Mouse (Mus musculus): ENCODE data around the gene Pqlc2. TPM values are rescaled to one million over a fixed set of nuclear protein-coding genes. Genes with fewer than 3 reads are reported as not detected.

Pqlc2 gene
- polyA plus RNA-seq, 1 experiment = 5.6 TPM

DNA sequence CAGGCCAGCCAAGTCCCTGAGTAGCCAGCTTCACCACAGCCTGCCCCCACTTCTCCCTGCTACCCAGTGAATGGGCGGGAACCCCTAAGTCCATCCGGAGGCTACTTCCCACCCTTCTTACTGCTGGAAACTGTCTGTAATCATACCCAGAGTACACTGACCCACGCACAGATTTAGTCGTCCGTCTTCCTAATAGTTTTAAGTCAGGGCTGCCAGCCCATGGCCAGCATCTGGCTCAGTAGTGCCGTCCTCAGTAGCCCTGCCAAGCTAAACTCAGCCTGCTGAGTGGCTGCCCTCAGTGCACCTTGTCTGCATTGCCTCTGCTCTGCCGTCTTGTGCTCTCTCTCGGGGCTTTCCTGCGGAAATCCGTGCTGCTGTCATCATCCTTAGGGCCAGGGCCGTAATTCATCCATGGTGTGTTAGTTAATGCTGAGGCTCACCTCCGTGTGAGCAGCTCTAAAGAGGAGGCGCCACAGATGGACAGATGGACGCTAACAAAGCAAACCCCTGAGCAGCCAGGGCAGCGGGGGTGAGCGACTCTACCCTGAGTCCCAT is 28.6 kb downstream of the Pqlc2 start:
- Histone ChIP-seq H3K27me3 (ENCODE audit: control insufficient read depth, insufficient read depth, insufficient read length) (no peaks in the 10 kb centered on the region), H3K36me3 (ENCODE audit: control insufficient read depth, insufficient read depth) (peaks cover 4% of the 10 kb centered on the region), H3ac (ENCODE audit: control insufficient read depth, insufficient read length) (no peak overlapping the region), H3K79me2 (ENCODE audit: control insufficient read depth, insufficient read depth) (no peaks in the 10 kb centered on the region), H3K4me2 (ENCODE audit: low read depth) (no peak overlapping the region), H3K4me3 (no peak overlapping the region)
- no peak for TF ChIP-seq POLR2A (IDR thresholded peaks at IDR 0.05; ENCODE audit: insufficient read length, low read depth)
- no peak for TF ChIP-seq E2F4 (IDR thresholded peaks at IDR 0.05; ENCODE audit: insufficient read depth)
- no peak for TF ChIP-seq MAX (IDR thresholded peaks at IDR 0.05; ENCODE audit: low read depth)
- no peak for TF ChIP-seq MYOG (IDR thresholded peaks at IDR 0.05; ENCODE audit: control insufficient read depth in 1 of 3, insufficient read depth in 1 of 3, insufficient read length in 2 of 3, low read depth in 2 of 3)
- TF ChIP-seq SRF (IDR thresholded peaks at IDR 0.05; ENCODE audit: control insufficient read depth, insufficient read length, low read depth) = no peak
- TF ChIP-seq TCF3 (IDR thresholded peaks at IDR 0.05; ENCODE audit: insufficient read length, low read depth) = no peak
- no peak for TF ChIP-seq USF1 (IDR thresholded peaks at IDR 0.05; ENCODE audit: low read depth)

DNA sequence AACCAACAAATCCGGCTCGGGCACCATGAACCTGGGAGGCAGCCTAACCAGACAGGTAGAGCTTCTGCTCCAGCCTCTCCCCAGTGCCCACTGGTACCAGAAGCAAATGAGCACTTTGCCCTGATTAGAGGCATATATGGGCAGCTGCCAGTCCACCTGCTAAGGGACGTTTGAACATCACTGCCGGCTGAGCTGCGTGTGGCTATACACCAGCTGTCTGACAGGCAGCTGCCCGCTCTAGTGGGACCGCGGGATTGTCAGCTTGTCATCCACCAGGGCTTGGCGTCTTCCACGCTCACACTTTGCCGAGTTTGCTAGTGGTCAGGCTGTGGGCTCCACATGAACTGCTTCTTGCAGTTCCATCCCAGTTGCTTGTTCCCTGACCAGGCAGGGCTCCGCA is 30.0 kb downstream of the Pqlc2 start:
- no peak overlapping the region for H3K4me2 ChIP-seq (ENCODE audit: low read depth)
- peaks cover 4% of the 10 kb centered on the region for H3K36me3 ChIP-seq (ENCODE audit: control insufficient read depth, insufficient read depth)
- TF ChIP-seq TCF3 (IDR thresholded peaks at IDR 0.05; ENCODE audit: insufficient read length, low read depth) (peak; percentile 98), MYOG (IDR thresholded peaks at IDR 0.05; ENCODE audit: control insufficient read depth in 1 of 3, insufficient read depth in 1 of 3, insufficient read length in 2 of 3, low read depth in 2 of 3) (peak; percentile 38 to 98 (median 97)), TCF12 (IDR thresholded peaks at IDR 0.05; ENCODE audit: insufficient read depth, poor library complexity, severe bottlenecking) (peak; percentile 78), MYOD1 (IDR thresholded peaks at IDR 0.05; ENCODE audit: control insufficient read depth in 1 of 3, insufficient read length in 2 of 3, low read depth in 2 of 3) (peak in 2 of 3 experiments; percentile 93 to 98), POLR2AphosphoS2 (IDR thresholded peaks at IDR 0.05; ENCODE audit: insufficient read length, low read depth) (no peak)
- no peaks in the 10 kb centered on the region for H3K27me3 ChIP-seq (ENCODE audit: control insufficient read depth, insufficient read depth, insufficient read length)
- H3K4me3 ChIP-seq = no peak overlapping the region
- H3K79me2 ChIP-seq (ENCODE audit: control insufficient read depth, insufficient read depth) = no peaks in the 10 kb centered on the region
- no peak overlapping the region for H3ac ChIP-seq (ENCODE audit: control insufficient read depth, insufficient read length)

DNA sequence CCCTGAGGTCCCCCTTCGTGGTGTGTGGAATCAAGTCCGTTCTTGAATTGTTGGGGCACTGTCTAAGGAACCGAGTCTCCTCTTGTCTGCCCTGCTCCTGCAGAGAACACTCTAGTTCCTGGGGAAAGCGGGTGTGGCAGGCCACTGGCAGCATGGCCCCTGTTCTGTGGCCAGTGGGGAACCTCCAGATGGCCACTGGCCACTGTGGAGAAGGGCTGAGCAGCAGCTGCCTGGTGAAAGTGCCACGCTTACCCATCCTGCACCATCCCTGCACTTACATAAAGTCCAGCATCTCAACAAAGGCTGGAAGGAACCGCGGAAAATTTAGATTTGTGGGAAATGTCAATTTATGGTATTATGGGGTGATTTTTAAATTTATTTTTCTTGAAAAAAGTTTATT is 34.1 kb downstream of the Pqlc2 start:
- TF ChIP-seq MAX (IDR thresholded peaks at IDR 0.05; ENCODE audit: low read depth) (no peak), MYOG (IDR thresholded peaks at IDR 0.05; ENCODE audit: control insufficient read depth in 1 of 3, insufficient read depth in 1 of 3, insufficient read length in 2 of 3, low read depth in 2 of 3) (peak in 2 of 3 experiments; percentile 8 to 61), POLR2AphosphoS2 (IDR thresholded peaks at IDR 0.05; ENCODE audit: insufficient read length, low read depth) (no peak), USF1 (IDR thresholded peaks at IDR 0.05; ENCODE audit: low read depth) (no peak), CEBPB (IDR thresholded peaks at IDR 0.05; ENCODE audit: insufficient read depth, poor library complexity, severe bottlenecking) (no peak), E2F4 (IDR thresholded peaks at IDR 0.05; ENCODE audit: insufficient read depth) (no peak), MYOD1 (IDR thresholded peaks at IDR 0.05; ENCODE audit: control insufficient read depth in 1 of 3, insufficient read length in 2 of 3, low read depth in 2 of 3) (peak in 1 of 3 experiments; percentile 50), POLR2A (IDR thresholded peaks at IDR 0.05; ENCODE audit: insufficient read length, low read depth) (no peak)

DNA sequence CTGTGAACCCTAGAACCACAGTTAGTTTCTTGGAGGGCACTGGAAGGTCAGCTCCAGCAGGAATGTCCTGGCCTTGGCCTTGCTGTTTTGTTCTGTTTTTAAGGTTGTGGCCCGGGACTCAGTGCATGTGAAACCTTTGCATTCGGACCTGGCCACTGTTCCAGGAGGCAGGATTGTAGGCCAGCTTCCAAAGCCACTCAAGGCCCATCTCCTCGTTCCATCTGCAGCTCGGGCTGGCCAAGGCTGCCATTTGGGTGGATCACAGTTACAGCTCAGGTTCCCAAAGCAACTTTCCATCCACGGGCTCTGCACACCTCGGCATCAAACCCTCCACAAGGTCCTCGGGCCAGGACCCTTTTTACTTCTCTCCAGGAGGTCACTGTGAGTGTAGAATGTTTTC is 35.9 kb downstream of the Pqlc2 start:
- Histone ChIP-seq H3K36me3 (ENCODE audit: control insufficient read depth, insufficient read depth) (no peaks in the 10 kb centered on the region), H3K79me2 (ENCODE audit: control insufficient read depth, insufficient read depth) (peaks cover 6% of the 10 kb centered on the region), H3ac (ENCODE audit: control insufficient read depth, insufficient read length) (no peak overlapping the region), H3K4me3 (no peak overlapping the region), H3K27me3 (ENCODE audit: control insufficient read depth, insufficient read depth, insufficient read length) (no peaks in the 10 kb centered on the region), H3K4me2 (ENCODE audit: low read depth) (no peak overlapping the region)
- no peak for TF ChIP-seq MAX (IDR thresholded peaks at IDR 0.05; ENCODE audit: low read depth)
- TF ChIP-seq E2F4 (IDR thresholded peaks at IDR 0.05; ENCODE audit: insufficient read depth) = no peak
- TF ChIP-seq CEBPB (IDR thresholded peaks at IDR 0.05; ENCODE audit: insufficient read depth, poor library complexity, severe bottlenecking) = no peak
- no peak for TF ChIP-seq USF1 (IDR thresholded peaks at IDR 0.05; ENCODE audit: low read depth)
- TF ChIP-seq MYOG (IDR thresholded peaks at IDR 0.05; ENCODE audit: control insufficient read depth in 1 of 3, insufficient read depth in 1 of 3, insufficient read length in 2 of 3, low read depth in 2 of 3) = no peak
- TF ChIP-seq TCF12 (IDR thresholded peaks at IDR 0.05; ENCODE audit: insufficient read depth, poor library complexity, severe bottlenecking) = no peak
- no peak for TF ChIP-seq TCF3 (IDR thresholded peaks at IDR 0.05; ENCODE audit: insufficient read length, low read depth)
- TF ChIP-seq SRF (IDR thresholded peaks at IDR 0.05; ENCODE audit: control insufficient read depth, insufficient read length, low read depth) = no peak
- TF ChIP-seq POLR2AphosphoS2 (IDR thresholded peaks at IDR 0.05; ENCODE audit: insufficient read length, low read depth) = no peak
- no peak for TF ChIP-seq REST (IDR thresholded peaks at IDR 0.05; ENCODE audit: insufficient read depth, insufficient read length)
- TF ChIP-seq POLR2A (IDR thresholded peaks at IDR 0.05; ENCODE audit: insufficient read length, low read depth) = no peak
- TF ChIP-seq MYOD1 (IDR thresholded peaks at IDR 0.05; ENCODE audit: control insufficient read depth in 1 of 3, insufficient read length in 2 of 3, low read depth in 2 of 3) = no peak

More for the DNA sequence above, 34.1 kb downstream of the Pqlc2 start:
- Histone ChIP-seq H3K36me3 (ENCODE audit: control insufficient read depth, insufficient read depth) (no peaks in the 10 kb centered on the region), H3K79me2 (ENCODE audit: control insufficient read depth, insufficient read depth) (peaks cover 6% of the 10 kb centered on the region), H3ac (ENCODE audit: control insufficient read depth, insufficient read length) (no peak overlapping the region), H3K4me3 (no peak overlapping the region), H3K27me3 (ENCODE audit: control insufficient read depth, insufficient read depth, insufficient read length) (no peaks in the 10 kb centered on the region), H3K4me2 (ENCODE audit: low read depth) (no peak overlapping the region)

DNA sequence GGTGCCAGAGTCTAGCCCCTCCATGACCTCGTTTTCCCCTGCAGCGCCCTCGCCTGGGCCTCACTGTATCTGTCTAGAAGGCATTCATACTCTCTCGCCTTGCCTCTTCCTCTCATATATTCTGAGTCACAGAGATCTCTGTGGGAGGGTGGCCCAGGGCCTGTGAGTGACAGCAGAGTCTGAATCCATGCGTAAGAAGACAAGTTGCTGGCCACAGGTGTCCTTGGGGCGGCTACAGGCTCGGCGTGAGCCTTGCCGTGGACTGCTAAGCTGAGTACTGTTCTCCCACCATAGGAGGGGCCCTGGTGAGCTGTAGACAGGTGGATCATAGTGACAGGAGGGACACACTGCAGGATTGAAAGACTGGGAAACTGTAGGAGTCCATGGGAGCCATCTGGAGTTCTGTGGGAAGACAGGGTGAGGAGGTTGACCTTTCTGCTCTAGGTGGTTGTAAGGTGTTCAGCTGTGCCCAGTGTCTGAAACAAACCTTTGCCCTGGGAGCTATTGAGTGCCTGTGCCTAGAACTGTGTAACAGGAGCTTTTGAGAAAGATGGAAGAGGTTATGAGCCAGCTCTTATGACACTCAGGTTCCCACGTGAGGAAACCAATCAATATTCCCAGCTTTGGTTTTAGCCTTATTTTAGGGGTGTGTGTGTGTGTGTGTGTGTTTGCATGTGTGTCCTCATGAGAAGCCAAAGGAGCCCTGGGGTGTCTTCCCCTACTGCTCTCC is 37.4 kb downstream of the Pqlc2 start:
- no peaks in the 10 kb centered on the region for H3K27me3 ChIP-seq (ENCODE audit: control insufficient read depth, insufficient read depth, insufficient read length)
- peaks cover 6% of the 10 kb centered on the region for H3K79me2 ChIP-seq (ENCODE audit: control insufficient read depth, insufficient read depth)
- H3K4me2 ChIP-seq (ENCODE audit: low read depth) = no peak overlapping the region
- H3K36me3 ChIP-seq (ENCODE audit: control insufficient read depth, insufficient read depth) = no peaks in the 10 kb centered on the region
- TF ChIP-seq E2F4 (IDR thresholded peaks at IDR 0.05; ENCODE audit: insufficient read depth) (no peak), CEBPB (IDR thresholded peaks at IDR 0.05; ENCODE audit: insufficient read depth, poor library complexity, severe bottlenecking) (no peak)
- no peak overlapping the region for H3K4me3 ChIP-seq
- no peak overlapping the region for H3ac ChIP-seq (ENCODE audit: control insufficient read depth, insufficient read length)

All from myocyte (in vitro differentiated cells).